Mouse (Mus musculus): ENCODE data around the gene Pdcd2l. TPM values are rescaled to one million over a fixed set of nuclear protein-coding genes. Genes with fewer than 3 reads are reported as not detected.

Pdcd2l gene
- polyA plus RNA-seq, 1 experiment from 2014 or later: 20.0 TPM

DNA sequence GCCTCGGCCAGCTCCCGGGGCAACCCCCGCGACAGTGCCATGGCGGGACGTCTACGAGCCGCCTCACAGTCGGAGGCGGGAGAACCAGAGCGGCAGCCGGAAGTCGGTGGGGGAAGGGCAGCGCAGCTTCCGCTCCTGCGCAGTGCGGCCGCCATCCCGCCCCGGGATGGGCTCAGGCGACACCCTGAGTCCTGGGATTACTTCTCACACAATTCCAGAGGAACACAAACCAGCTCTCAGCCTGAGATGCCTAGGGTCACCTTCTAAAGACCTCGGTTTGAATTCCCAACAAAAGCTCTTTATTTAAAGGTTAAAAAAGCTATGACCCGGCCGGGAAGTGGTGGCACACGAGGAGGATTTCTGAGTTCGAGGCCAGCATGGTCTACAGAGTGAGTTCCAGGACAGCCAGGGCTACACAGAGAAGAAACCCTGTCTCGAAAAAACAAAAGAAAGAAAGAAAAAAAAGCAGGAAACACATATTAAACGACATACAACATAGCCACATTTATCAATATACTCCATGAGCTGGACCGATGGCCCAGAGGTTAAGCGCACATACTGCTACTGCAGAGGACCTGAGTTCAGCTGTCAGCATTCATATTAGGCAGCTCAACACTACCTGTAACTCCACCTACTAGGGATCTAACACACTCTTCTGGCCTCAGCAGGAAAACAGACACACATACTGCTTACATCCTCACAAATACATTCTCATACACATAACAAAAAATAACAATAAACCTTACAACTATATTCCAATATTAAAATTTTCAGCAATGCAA lies 27.8 kb downstream of the Pdcd2l start:
- Histone ChIP-seq H3K4me3 (ENCODE audit: low read depth, low read length) (peak overlapping the region; percentile 99), H3K27me3 (ENCODE audit: control insufficient read depth, insufficient read depth, low read depth, low read length) (no peaks in the 10 kb centered on the region), H3K4me1 (ENCODE audit: control insufficient read depth, low read depth, low read length) (peaks cover 14% of the 10 kb centered on the region), H3K4me2 (ENCODE audit: low read depth, low read length) (peak overlapping the region; percentile 89), H3K9ac (ENCODE audit: low read depth, low read length) (peak overlapping the region; percentile 98), H3K36me3 (ENCODE audit: control insufficient read depth, insufficient read depth) (peaks cover 15% of the 10 kb centered on the region), H3K9me3 (replicated peaks; ENCODE audit: control insufficient read depth, low read length) (no peaks in the 10 kb centered on the region), H3K27ac (ENCODE audit: low read length) (peak overlapping the region; percentile 85)
- WGBS (ENCODE audit: insufficient replicate concordance): 10% methylated on average over 30 of the region's 30 CpGs
- peak; percentile 97 for ATAC-seq (ENCODE audit: low read depth)

GRCm38 (mm10) chr7:34167766-34168469 lies 28.5 kb downstream of the Pdcd2l start:
- WGBS (ENCODE audit: insufficient replicate concordance): under 1% methylated on average over 54 of the region's 54 CpGs
- Histone ChIP-seq H3K4me2 (ENCODE audit: low read depth, low read length) (peak overlapping the region; percentile 89), H3K36me3 (ENCODE audit: control insufficient read depth, insufficient read depth) (peaks cover 22% of the 10 kb centered on the region), H3K27me3 (ENCODE audit: control insufficient read depth, insufficient read depth, low read depth, low read length) (no peaks in the 10 kb centered on the region), H3K9me3 (replicated peaks; ENCODE audit: control insufficient read depth, low read length) (no peaks in the 10 kb centered on the region), H3K9ac (ENCODE audit: low read depth, low read length) (peak overlapping the region; percentile 98), H3K4me3 (ENCODE audit: low read depth, low read length) (peak overlapping the region; percentile 99), H3K27ac (ENCODE audit: low read length) (peak overlapping the region; percentile 85), H3K4me1 (ENCODE audit: control insufficient read depth, low read depth, low read length) (peaks cover 14% of the 10 kb centered on the region)
- peak; percentile 75 for ATAC-seq (ENCODE audit: low read depth)

DNA sequence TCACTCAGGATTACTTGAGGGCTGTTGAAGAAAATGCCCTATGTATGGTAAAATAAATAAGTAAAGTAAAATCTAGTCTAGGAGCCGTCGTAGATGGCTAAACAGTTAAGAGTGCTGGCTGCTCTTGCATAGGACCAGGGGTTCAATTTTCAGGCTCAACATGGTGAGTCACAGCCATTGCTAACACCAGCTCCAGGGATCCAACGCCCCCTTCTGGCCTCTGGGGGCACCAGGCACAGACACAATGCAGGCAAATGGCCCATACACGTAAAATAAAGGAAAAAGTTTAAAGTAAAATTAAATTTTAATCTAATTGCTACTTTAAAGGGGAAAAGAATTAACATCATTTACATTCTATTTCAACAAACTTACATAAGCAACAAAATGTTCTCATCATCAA lies 29.6 kb downstream of the Pdcd2l start:
- Histone ChIP-seq H3K4me1 (ENCODE audit: control insufficient read depth, low read depth, low read length) (peaks cover 14% of the 10 kb centered on the region), H3K27ac (ENCODE audit: low read length) (no peak overlapping the region), H3K9me3 (replicated peaks; ENCODE audit: control insufficient read depth, low read length) (no peaks in the 10 kb centered on the region), H3K27me3 (ENCODE audit: control insufficient read depth, insufficient read depth, low read depth, low read length) (no peaks in the 10 kb centered on the region), H3K36me3 (ENCODE audit: control insufficient read depth, insufficient read depth) (peaks cover 33% of the 10 kb centered on the region), H3K4me3 (ENCODE audit: low read depth, low read length) (peak overlapping the region; percentile 2; the same call in 1 of the 2 replicates), H3K4me2 (ENCODE audit: low read depth, low read length) (peak overlapping the region; percentile 36), H3K9ac (ENCODE audit: low read depth, low read length) (no peak overlapping the region)
- 41% methylated on average over 4 of the region's 4 CpGs for WGBS (ENCODE audit: insufficient replicate concordance)
- no peak for ATAC-seq (ENCODE audit: low read depth)

GRCm38 (mm10) chr7:34165999-34166398 lies 30.5 kb downstream of the Pdcd2l start:
- Histone ChIP-seq H3K36me3 (ENCODE audit: control insufficient read depth, insufficient read depth) (peaks cover 42% of the 10 kb centered on the region), H3K9me3 (replicated peaks; ENCODE audit: control insufficient read depth, low read length) (no peaks in the 10 kb centered on the region), H3K4me1 (ENCODE audit: control insufficient read depth, low read depth, low read length) (peaks cover 14% of the 10 kb centered on the region), H3K9ac (ENCODE audit: low read depth, low read length) (no peak overlapping the region), H3K27ac (ENCODE audit: low read length) (no peak overlapping the region), H3K27me3 (ENCODE audit: control insufficient read depth, insufficient read depth, low read depth, low read length) (no peaks in the 10 kb centered on the region), H3K4me2 (ENCODE audit: low read depth, low read length) (0 out of 2 replicates have a peak overlapping the region, but pooled peaks have one; percentile 36), H3K4me3 (ENCODE audit: low read depth, low read length) (no peak overlapping the region)
- 64% methylated on average over 3 of the region's 3 CpGs for WGBS (ENCODE audit: insufficient replicate concordance)
- no peak for ATAC-seq (ENCODE audit: low read depth)

- Histone ChIP-seq H3K27me3 (ENCODE audit: control insufficient read depth, insufficient read depth, low read depth, low read length) (no peaks in the 10 kb centered on the region), H3K4me2 (ENCODE audit: low read depth, low read length) (no peak overlapping the region), H3K9ac (ENCODE audit: low read depth, low read length) (no peak overlapping the region), H3K36me3 (ENCODE audit: control insufficient read depth, insufficient read depth) (peaks cover 54% of the 10 kb centered on the region), H3K4me3 (ENCODE audit: low read depth, low read length) (no peak overlapping the region), H3K27ac (ENCODE audit: low read length) (no peak overlapping the region), H3K4me1 (ENCODE audit: control insufficient read depth, low read depth, low read length) (peaks cover 14% of the 10 kb centered on the region), H3K9me3 (replicated peaks; ENCODE audit: control insufficient read depth, low read length) (no peaks in the 10 kb centered on the region)
- ATAC-seq (ENCODE audit: low read depth): no peak
- WGBS (ENCODE audit: insufficient replicate concordance): 87% methylated on average over 7 of the region's 7 CpGs
Observed at GRCm38 (mm10) chr7:34164671-34165070, 31.8 kb downstream of the Pdcd2l start.

DNA sequence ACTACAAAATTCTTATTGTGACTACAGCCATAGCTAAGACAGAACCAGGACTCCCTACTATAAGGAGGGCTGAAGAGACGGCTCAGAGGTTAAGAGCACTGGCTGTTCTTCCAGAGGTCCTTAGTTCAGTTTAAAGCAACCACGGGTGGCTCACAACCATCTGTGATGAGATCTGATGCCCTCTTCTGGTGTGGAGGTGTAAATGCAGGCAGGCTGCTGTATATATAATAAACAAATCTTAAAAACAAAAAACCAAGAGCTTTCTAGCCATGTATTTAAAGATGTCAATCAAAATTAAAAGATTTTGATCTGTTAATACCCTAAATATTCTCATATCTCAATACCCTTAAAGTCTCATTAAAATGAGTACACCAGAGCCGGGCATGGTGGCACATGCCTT lies 37.3 kb downstream of the Pdcd2l start:
- H3K4me2 ChIP-seq (ENCODE audit: low read depth, low read length): no peak overlapping the region
- WGBS (ENCODE audit: insufficient replicate concordance): 80% methylated on average over 3 of the region's 3 CpGs
- peaks cover 84% of the 10 kb centered on the region for H3K36me3 ChIP-seq (ENCODE audit: control insufficient read depth, insufficient read depth)
- no peaks in the 10 kb centered on the region for H3K27me3 ChIP-seq (ENCODE audit: control insufficient read depth, insufficient read depth, low read depth, low read length)
- H3K9ac ChIP-seq (ENCODE audit: low read depth, low read length): no peak overlapping the region
- no peaks in the 10 kb centered on the region for H3K9me3 ChIP-seq (replicated peaks; ENCODE audit: control insufficient read depth, low read length)
- no peaks in the 10 kb centered on the region for H3K4me1 ChIP-seq (ENCODE audit: control insufficient read depth, low read depth, low read length)
- ATAC-seq (ENCODE audit: low read depth): no peak
- H3K4me3 ChIP-seq (ENCODE audit: low read depth, low read length): no peak overlapping the region
- no peak overlapping the region for H3K27ac ChIP-seq (ENCODE audit: low read length)

DNA sequence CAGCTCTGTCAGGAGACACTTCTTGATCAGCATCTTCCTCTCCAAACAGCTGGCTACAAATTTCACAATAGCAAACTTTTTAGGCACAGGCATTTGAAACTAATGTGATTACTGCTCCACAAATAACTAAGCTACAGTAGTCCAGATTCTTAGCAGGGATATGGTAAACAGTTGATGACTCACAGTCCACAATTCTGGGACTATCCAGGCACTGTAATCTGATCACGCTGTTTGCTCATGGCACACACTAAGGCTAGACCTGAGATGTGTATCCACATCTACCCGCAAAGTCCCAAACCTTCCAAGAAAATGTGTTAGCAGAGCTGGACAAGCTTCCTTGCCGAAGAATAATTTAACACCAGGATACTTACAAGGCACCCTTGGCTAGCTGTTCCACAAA lies 38.5 kb downstream of the Pdcd2l start:
- no peaks in the 10 kb centered on the region for H3K4me1 ChIP-seq (ENCODE audit: control insufficient read depth, low read depth, low read length)
- peaks cover 84% of the 10 kb centered on the region for H3K36me3 ChIP-seq (ENCODE audit: control insufficient read depth, insufficient read depth)
- no peaks in the 10 kb centered on the region for H3K9me3 ChIP-seq (replicated peaks; ENCODE audit: control insufficient read depth, low read length)
- no peak overlapping the region for H3K4me3 ChIP-seq (ENCODE audit: low read depth, low read length)
- ATAC-seq (ENCODE audit: low read depth): no peak
- 87% methylated on average over 3 of the region's 3 CpGs for WGBS (ENCODE audit: insufficient replicate concordance)
- H3K4me2 ChIP-seq (ENCODE audit: low read depth, low read length): no peak overlapping the region
- H3K27ac ChIP-seq (ENCODE audit: low read length): no peak overlapping the region
- no peaks in the 10 kb centered on the region for H3K27me3 ChIP-seq (ENCODE audit: control insufficient read depth, insufficient read depth, low read depth, low read length)
- no peak overlapping the region for H3K9ac ChIP-seq (ENCODE audit: low read depth, low read length)

- 32% methylated on average over 4 of the region's 4 CpGs for WGBS (ENCODE audit: insufficient replicate concordance)
- Histone ChIP-seq H3K4me2 (ENCODE audit: low read depth, low read length) (peak overlapping the region; percentile 14; the same call in 1 of the 2 replicates), H3K9ac (ENCODE audit: low read depth, low read length) (no peak overlapping the region), H3K27ac (ENCODE audit: low read length) (0 out of 2 replicates have a peak overlapping the region, but pooled peaks have one; percentile 12), H3K27me3 (ENCODE audit: control insufficient read depth, insufficient read depth, low read depth, low read length) (no peaks in the 10 kb centered on the region), H3K36me3 (ENCODE audit: control insufficient read depth, insufficient read depth) (peaks cover 75% of the 10 kb centered on the region), H3K4me1 (ENCODE audit: control insufficient read depth, low read depth, low read length) (peaks cover 11% of the 10 kb centered on the region), H3K4me3 (ENCODE audit: low read depth, low read length) (no peak overlapping the region), H3K9me3 (replicated peaks; ENCODE audit: control insufficient read depth, low read length) (no peaks in the 10 kb centered on the region; the same call in 1 of the 2 replicates)
- peak; percentile 82 for ATAC-seq (ENCODE audit: low read depth)
Observed at GRCm38 (mm10) chr7:34147193-34147592, 49.3 kb downstream of the Pdcd2l start.

GRCm38 (mm10) chr7:34141123-34141522 lies 55.3 kb downstream of the Pdcd2l start:
- Histone ChIP-seq H3K27me3 (ENCODE audit: control insufficient read depth, insufficient read depth, low read depth, low read length) (no peaks in the 10 kb centered on the region), H3K4me2 (ENCODE audit: low read depth, low read length) (no peak overlapping the region), H3K4me1 (ENCODE audit: control insufficient read depth, low read depth, low read length) (no peaks in the 10 kb centered on the region), H3K9me3 (replicated peaks; ENCODE audit: control insufficient read depth, low read length) (no peaks in the 10 kb centered on the region), H3K36me3 (ENCODE audit: control insufficient read depth, insufficient read depth) (peaks cover 60% of the 10 kb centered on the region), H3K9ac (ENCODE audit: low read depth, low read length) (no peak overlapping the region), H3K4me3 (ENCODE audit: low read depth, low read length) (no peak overlapping the region), H3K27ac (ENCODE audit: low read length) (no peak overlapping the region)
- ATAC-seq (ENCODE audit: low read depth): no peak
- WGBS (ENCODE audit: insufficient replicate concordance): 88% methylated on average over 13 of the region's 13 CpGs
